Mouse (Mus musculus) mouse embryonic stem cell (cell line): ENCODE measurements around the gene H2-Q2.
"Not testable (repeated sequence)": the region's sequence is repeated elsewhere in the genome, so short reads cannot be mapped to it uniquely, and the experiment has no call there.

Source experiments
- in situ Hi-C, 2 experiments: fragments of 300-500 bp; cut with MboI; formaldehyde crosslinking; loops; 1 replicate in 1 of 2; 3 replicates in 1 of 2; pipeline ENCODE4 v1.14.3; 2019 to 2020; ENCODE audit warnings: low sequenced_read_pairs in 2 of 2, low pct_unique_long_range_greater_than_20kb in 1 of 2, mixed read lengths in 1 of 2; ENCODE audit not compliant: unreplicated experiment in 1 of 2

Gene H2-Q2

GRCm38 (mm10) chr17:35342071-35342671, at the start of gene H2-Q2:
Gene H2-Q2 (plus strand): TSS chr17:35342242.
- in situ Hi-C loops: loop anchor here in 1 of 2 experiments (25.0 kb wide), 1 partner anchor 95 kb away; the partner anchor contains the start of gene H2-Q7

GRCm38 (mm10) chr17:35295796-35296195, 46.2 kb upstream of the H2-Q2 start:
- in situ Hi-C loops: not testable (repeated sequence)

- in situ Hi-C loops: loop anchor here in 1 of 2 experiments (5.0 kb wide), 1 partner anchor 38 kb away; the partner anchor contains the start of gene H2-D1
Measured at GRCm38 (mm10) chr17:35300261-35300945, 41.6 kb upstream of the H2-Q2 start.

GRCm38 (mm10) chr17:35301645-35302258, 40.3 kb upstream of the H2-Q2 start:
- in situ Hi-C loops: loop anchor here in 1 of 2 experiments (5.0 kb wide), 1 partner anchor 39 kb away; the partner anchor contains the start of gene H2-D1

GRCm38 (mm10) chr17:35303271-35303670, 38.8 kb upstream of the H2-Q2 start:
- in situ Hi-C loops: loop anchor here in 1 of 2 experiments (5.0 kb wide), 1 partner anchor 41 kb away; the partner anchor contains the start of gene H2-D1

GRCm38 (mm10) chr17:35303756-35304350, 38.2 kb upstream of the H2-Q2 start:
- in situ Hi-C loops: loop anchor here in 1 of 2 experiments (5.0 kb wide), 1 partner anchor 42 kb away; the partner anchor contains the start of gene H2-D1

GRCm38 (mm10) chr17:35304478-35304877, 37.6 kb upstream of the H2-Q2 start:
- in situ Hi-C loops: loop anchor here in 1 of 2 experiments (5.0 kb wide), 1 partner anchor 42 kb away; the partner anchor contains the start of gene H2-D1

- in situ Hi-C loops: loop anchor here in 1 of 2 experiments (5.0 kb wide), 1 partner anchor 43 kb away; the partner anchor contains the start of gene H2-D1
Measured at GRCm38 (mm10) chr17:35304921-35305320, 37.1 kb upstream of the H2-Q2 start.

- in situ Hi-C loops: no loop called here
Measured at GRCm38 (mm10) chr17:35318671-35319070, 23.4 kb upstream of the H2-Q2 start.

- in situ Hi-C loops: no loop called here
Measured at GRCm38 (mm10) chr17:35320327-35321081, 21.5 kb upstream of the H2-Q2 start, which contains the start of gene H2-Q1. Gene H2-Q1 (plus strand): TSS chr17:35320405.

- in situ Hi-C loops: loop anchor here in 1 of 2 experiments (25.0 kb wide), 1 partner anchor 112 kb away; the partner anchor contains the start of gene H2-Q7
Measured at GRCm38 (mm10) chr17:35325124-35325523, 16.9 kb upstream of the H2-Q2 start.

- in situ Hi-C loops: loop anchor here in 1 of 2 experiments (25.0 kb wide), 1 partner anchor 111 kb away; the partner anchor contains the start of gene H2-Q7
Measured at GRCm38 (mm10) chr17:35326000-35326399, 16.0 kb upstream of the H2-Q2 start.

- in situ Hi-C loops: loop anchor here in 1 of 2 experiments (25.0 kb wide), 1 partner anchor 108 kb away; the partner anchor contains the start of gene H2-Q7
Measured at GRCm38 (mm10) chr17:35329714-35330113, 12.3 kb upstream of the H2-Q2 start.

- in situ Hi-C loops: loop anchor here in 1 of 2 experiments (25.0 kb wide), 1 partner anchor 106 kb away; the partner anchor contains the start of gene H2-Q7
Measured at GRCm38 (mm10) chr17:35331546-35331945, 10.5 kb upstream of the H2-Q2 start.

- in situ Hi-C loops: loop anchor here in 1 of 2 experiments (25.0 kb wide), 1 partner anchor 94 kb away; the partner anchor contains the start of gene H2-Q7
Measured at GRCm38 (mm10) chr17:35342711-35343476, 852 bp downstream of the H2-Q2 start.

- in situ Hi-C loops: loop anchor here in 1 of 2 experiments (25.0 kb wide), 1 partner anchor 90 kb away; the partner anchor contains the start of gene H2-Q7
Measured at GRCm38 (mm10) chr17:35347659-35348058, 5.6 kb downstream of the H2-Q2 start.

GRCm38 (mm10) chr17:35353275-35353674, 11.2 kb downstream of the H2-Q2 start:
- in situ Hi-C loops: not testable (repeated sequence)
